Mouse (Mus musculus) hindbrain, embryonic 16.5 days (tissue): ENCODE measurements around the gene Serhl. TPM values are rescaled to one million over a fixed set of nuclear protein-coding genes. Genes with fewer than 3 reads are reported as not detected.
"Not testable (repeated sequence)": the region's sequence is repeated elsewhere in the genome, so short reads cannot be mapped to it uniquely, and the experiment has no call there.

ENCODE experiments used
- ATAC-seq: fragments of 200-750 bp; cut with Nextera tagmentation; 2 replicates; pipeline ENCODE4 v1.8.0; 2017; ENCODE audit warnings: moderate TSS enrichment, moderate library complexity
- H3K27ac ChIP-seq: fragments of 300-500 bp; sonication (generic); 2 replicates; pipeline ENCODE4 v1.5.1; 2014; ENCODE audit warnings: low read depth, mild to moderate bottlenecking, control low read depth, low read length, moderate library complexity
- H3K27me3 ChIP-seq: fragments of 300-500 bp; sonication (generic); replicated peaks from 2 replicates; pipeline ENCODE4 v1.6.1; 2014; ENCODE audit warnings: low read length; ENCODE audit not compliant: control insufficient read depth, insufficient read depth
- H3K36me3 ChIP-seq: fragments of 300-500 bp; sonication (generic); 2 replicates; pipeline ENCODE4 v1.6.1; 2014; ENCODE audit warnings: mild to moderate bottlenecking, low read length, moderate library complexity, mixed read lengths; ENCODE audit not compliant: control insufficient read depth, insufficient read depth
- H3K4me1 ChIP-seq: fragments of 300-500 bp; sonication (generic); 2 replicates; pipeline ENCODE4 v1.6.1; 2014; ENCODE audit warnings: low read depth, low read length; ENCODE audit not compliant: control insufficient read depth, insufficient read depth
- H3K4me2 ChIP-seq: fragments of 300-500 bp; sonication (generic); 2 replicates; pipeline ENCODE4 v1.6.1; 2014; ENCODE audit warnings: mild to moderate bottlenecking, low read length, control low read depth, moderate library complexity
- H3K4me3 ChIP-seq: fragments of 300-500 bp; sonication (generic); 2 replicates; pipeline ENCODE4 v1.5.1; 2014; ENCODE audit warnings: mild to moderate bottlenecking, low read length, control low read depth, moderate library complexity
- H3K9ac ChIP-seq: fragments of 300-500 bp; sonication (generic); 2 replicates; pipeline ENCODE4 v1.6.1; 2014; ENCODE audit warnings: low read depth, mild to moderate bottlenecking, control low read depth, low read length, moderate library complexity
- H3K9me3 ChIP-seq: fragments of 300-500 bp; sonication (generic); 2 replicates; pipeline ENCODE4 v1.6.1; 2014; ENCODE audit warnings: mild to moderate bottlenecking, low read length, moderate library complexity; ENCODE audit not compliant: control insufficient read depth
- WGBS: fragments of 180-500 bp; shearing (Covaris S2); extraction: QIAGEN DNeasy Blood & Tissue Kit; methylation state at CpG from one replicate; pipeline ENCODE4 v1.1.7; 2014; 5-methylcytosine and 5-hydroxymethylcytosine counted together
- polyA plus RNA-seq: library from polyadenylated mRNA; unstranded; fragments of >200 nt; fragmentation: Nextera tagmentation; extraction: Ambion mirVana; gene quantifications from 2 replicates; pipeline ENCODE4 v1.2.1, GENCODE M21; 2015

The Serhl gene
- 34.2 and 36.4 TPM in 2 replicates for polyA plus RNA-seq

- Histone ChIP-seq H3K4me3 (no peak within 1 kb of the TSS), H3K27me3 (no peaks in the 10 kb centered on the region), H3K9me3 (no peaks in the 10 kb centered on the region), H3K4me1 (peaks cover 10% of the 10 kb centered on the region), H3K27ac (no peak within 1 kb of the TSS), H3K4me2 (peak within 1 kb of the TSS; percentile 34), H3K36me3 (no peaks in the 10 kb centered on the region), H3K9ac (no peak within 1 kb of the TSS)
- 15% methylated on average over 7 of the region's 7 CpGs for WGBS
- no peak for ATAC-seq
These were observed at the start of gene Serhl for GRCm38 (mm10) chr15:83089429-83089605. Serhl (plus strand) TSS chr15:83089506.

DNA sequence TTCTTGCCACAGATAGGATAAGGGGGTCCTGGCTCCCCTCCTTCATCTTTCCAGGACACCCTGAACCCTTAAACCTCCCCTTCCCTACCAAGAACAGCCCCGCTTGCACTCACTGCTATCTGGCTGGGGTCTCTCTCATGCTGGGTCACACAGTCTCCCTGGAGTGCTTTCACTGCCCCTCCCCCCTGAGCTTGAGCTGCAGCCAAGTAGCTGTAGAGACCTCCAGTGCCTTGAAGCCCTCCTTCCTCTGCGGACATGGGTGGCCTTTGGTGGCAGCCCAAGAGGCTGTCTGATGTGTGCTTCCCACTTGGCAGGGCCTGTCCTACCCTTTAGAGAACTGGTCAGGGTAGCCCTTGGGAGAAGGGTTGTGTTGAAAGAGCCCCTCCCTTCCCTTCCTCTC lies 49.1 kb upstream of the Serhl start:
- no peak overlapping the region for H3K27ac ChIP-seq
- H3K4me2 ChIP-seq: no peak overlapping the region
- no peaks in the 10 kb centered on the region for H3K36me3 ChIP-seq
- ATAC-seq: no peak
- no peak overlapping the region for H3K4me3 ChIP-seq
- H3K9ac ChIP-seq: no peak overlapping the region
- H3K9me3 ChIP-seq: no peaks in the 10 kb centered on the region
- WGBS: 33% methylated on average over 2 of the region's 2 CpGs
- no peaks in the 10 kb centered on the region for H3K27me3 ChIP-seq
- H3K4me1 ChIP-seq: peaks cover 25% of the 10 kb centered on the region

DNA sequence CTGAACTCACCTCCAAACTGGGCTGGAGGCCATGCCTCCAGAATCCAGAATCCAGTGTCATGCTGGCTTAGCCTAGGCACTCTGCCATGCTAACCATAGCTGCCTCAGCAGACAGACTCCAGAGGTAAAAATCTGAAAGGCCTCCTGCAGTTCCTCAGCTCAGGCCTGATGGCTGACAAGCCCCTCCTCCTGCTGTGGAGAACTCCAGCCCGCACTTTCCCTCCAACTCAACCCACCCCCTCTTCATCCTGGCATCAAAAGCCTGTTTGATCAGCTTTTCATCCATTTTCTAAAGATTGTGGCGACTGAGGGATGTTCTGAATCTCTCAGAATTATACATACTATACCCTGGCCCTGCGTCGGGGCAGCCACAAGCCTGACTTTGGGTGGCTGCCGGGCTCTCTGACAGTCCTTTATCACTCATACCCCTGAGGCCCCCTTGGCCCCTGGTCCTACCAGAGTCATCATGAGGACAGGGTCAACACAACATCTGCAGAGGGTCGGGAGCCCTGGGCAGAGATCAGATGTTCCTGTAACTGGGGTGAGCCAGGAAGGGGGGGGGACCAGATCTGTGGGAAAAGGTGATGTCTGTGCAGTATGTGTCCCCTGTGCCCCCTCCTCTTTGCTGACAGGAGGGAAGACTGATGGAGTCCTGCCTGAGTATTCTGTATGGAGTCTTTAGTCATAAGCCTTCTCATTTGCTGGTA lies 46.5 kb upstream of the Serhl start:
- peaks cover 15% of the 10 kb centered on the region for H3K4me1 ChIP-seq
- H3K4me3 ChIP-seq: peak overlapping the region; percentile 9; the same call in 1 of the 2 replicates
- 11% methylated on average over 6 of the region's 6 CpGs for WGBS
- H3K4me2 ChIP-seq: peak overlapping the region; percentile 50
- H3K27me3 ChIP-seq: no peaks in the 10 kb centered on the region
- no peaks in the 10 kb centered on the region; the same call in 1 of the 2 replicates for H3K9me3 ChIP-seq
- no peaks in the 10 kb centered on the region for H3K36me3 ChIP-seq
- H3K27ac ChIP-seq: peak overlapping the region; percentile 62
- H3K9ac ChIP-seq: peak overlapping the region; percentile 42; the same call in 1 of the 2 replicates
- peak; percentile 64 for ATAC-seq

DNA sequence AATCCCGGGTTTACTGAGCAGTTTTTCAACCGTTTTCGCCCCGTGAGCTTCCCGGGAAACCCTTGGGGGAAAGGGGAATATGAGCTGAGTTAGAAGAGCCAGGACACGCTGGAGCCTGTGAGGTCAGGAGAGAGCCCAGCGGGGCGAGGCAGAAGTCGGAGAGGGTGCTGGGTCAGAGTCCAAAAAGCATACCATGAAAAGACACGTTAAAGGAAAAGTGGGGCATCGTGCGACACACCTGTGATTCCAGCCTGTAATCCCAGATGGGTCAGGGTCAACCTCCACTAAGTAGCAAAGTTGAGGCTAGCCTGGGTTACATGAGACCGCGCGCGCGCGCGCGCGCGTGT lies 46.0 kb upstream of the Serhl start:
- H3K4me3 ChIP-seq: no peak overlapping the region
- H3K27me3 ChIP-seq: no peaks in the 10 kb centered on the region
- no peak for ATAC-seq
- no peaks in the 10 kb centered on the region for H3K36me3 ChIP-seq
- 68% methylated on average over 22 of the region's 22 CpGs for WGBS
- no peak overlapping the region; the same call in 1 of the 2 replicates for H3K27ac ChIP-seq
- peaks cover 12% of the 10 kb centered on the region for H3K4me1 ChIP-seq
- H3K9me3 ChIP-seq: no peaks in the 10 kb centered on the region; the same call in 1 of the 2 replicates
- peak overlapping the region; percentile 50 for H3K4me2 ChIP-seq
- peak overlapping the region; percentile 42; the same call in 1 of the 2 replicates for H3K9ac ChIP-seq

DNA sequence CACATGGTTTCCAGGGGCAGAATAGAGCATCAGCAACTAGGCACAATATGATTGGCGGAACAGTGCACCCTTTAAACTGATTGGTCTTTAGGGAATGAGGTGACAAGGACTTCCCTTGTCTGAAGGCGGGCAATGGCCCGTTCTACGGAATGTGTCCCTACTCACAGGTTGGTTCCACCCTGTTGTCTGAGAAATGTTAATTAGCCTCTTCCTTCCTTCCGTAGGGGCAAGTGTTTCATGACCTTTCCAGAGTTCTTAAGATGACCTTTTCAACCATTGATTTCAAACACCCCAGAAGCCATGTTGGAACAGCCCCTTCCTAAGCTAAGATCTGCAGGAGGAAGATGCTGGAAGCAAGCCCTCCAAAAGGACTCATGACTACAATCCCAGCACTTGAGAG lies 43.7 kb upstream of the Serhl start:
- H3K4me3 ChIP-seq, H3K9ac ChIP-seq, ATAC-seq, H3K36me3 ChIP-seq, H3K27me3 ChIP-seq, H3K27ac ChIP-seq, H3K9me3 ChIP-seq, H3K4me2 ChIP-seq: not testable (repeated sequence)
- WGBS: 89% methylated on average over 5 of the region's 5 CpGs
- peaks cover 12% of the 10 kb centered on the region for H3K4me1 ChIP-seq

GRCm38 (mm10) chr15:83046308-83046707 lies 43.0 kb upstream of the Serhl start:
- 97% methylated on average over 3 of the region's 3 CpGs for WGBS
- no peaks in the 10 kb centered on the region; the same call in 1 of the 2 replicates for H3K9me3 ChIP-seq
- no peak for ATAC-seq
- H3K4me2 ChIP-seq: no peak overlapping the region
- peaks cover 12% of the 10 kb centered on the region for H3K4me1 ChIP-seq
- no peak overlapping the region for H3K9ac ChIP-seq
- H3K27ac ChIP-seq: no peak overlapping the region
- no peaks in the 10 kb centered on the region for H3K27me3 ChIP-seq
- no peak overlapping the region for H3K4me3 ChIP-seq
- H3K36me3 ChIP-seq: no peaks in the 10 kb centered on the region

- Histone ChIP-seq H3K4me2 (no peak overlapping the region), H3K4me3 (no peak overlapping the region), H3K4me1 (peaks cover 12% of the 10 kb centered on the region), H3K36me3 (no peaks in the 10 kb centered on the region), H3K9me3 (no peaks in the 10 kb centered on the region; the same call in 1 of the 2 replicates), H3K9ac (no peak overlapping the region), H3K27me3 (no peaks in the 10 kb centered on the region), H3K27ac (no peak overlapping the region)
- no peak for ATAC-seq
- 89% methylated on average over 7 of the region's 7 CpGs for WGBS
These were observed 42.6 kb upstream of the Serhl start for GRCm38 (mm10) chr15:83046730-83047129.

GRCm38 (mm10) chr15:83052341-83053104 lies 36.8 kb upstream of the Serhl start:
- Histone ChIP-seq H3K9me3 (no peaks in the 10 kb centered on the region), H3K27ac (no peak overlapping the region), H3K9ac (no peak overlapping the region), H3K4me2 (no peak overlapping the region), H3K27me3 (no peaks in the 10 kb centered on the region), H3K36me3 (no peaks in the 10 kb centered on the region), H3K4me3 (no peak overlapping the region), H3K4me1 (peaks cover 19% of the 10 kb centered on the region)
- no peak for ATAC-seq
- WGBS: 67% methylated on average over 6 of the region's 6 CpGs

DNA sequence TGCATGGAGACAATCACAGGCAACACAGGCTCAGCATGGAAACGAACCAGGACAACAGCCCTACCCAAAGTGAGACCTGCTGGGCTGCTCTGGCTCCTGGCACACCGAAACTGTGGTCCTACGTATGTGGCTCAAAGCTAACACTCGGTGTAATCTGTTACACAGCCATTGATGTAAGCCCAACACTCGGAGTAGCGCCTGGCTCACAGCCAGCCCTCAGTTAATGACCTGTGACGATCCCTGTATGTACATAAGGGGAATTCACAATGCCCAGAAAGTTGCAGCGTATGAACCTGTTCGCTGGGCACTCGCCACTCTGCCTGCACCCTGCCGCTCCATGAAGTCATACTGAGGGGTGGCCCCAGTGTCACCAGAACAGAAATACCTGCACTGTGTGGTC lies 36.0 kb upstream of the Serhl start:
- ATAC-seq: no peak
- no peak overlapping the region for H3K4me2 ChIP-seq
- H3K27ac ChIP-seq: no peak overlapping the region
- H3K4me1 ChIP-seq: peaks cover 19% of the 10 kb centered on the region
- H3K36me3 ChIP-seq: no peaks in the 10 kb centered on the region
- no peak overlapping the region for H3K4me3 ChIP-seq
- no peaks in the 10 kb centered on the region for H3K9me3 ChIP-seq
- H3K27me3 ChIP-seq: no peaks in the 10 kb centered on the region
- 27% methylated on average over 11 of the region's 11 CpGs for WGBS
- no peak overlapping the region for H3K9ac ChIP-seq
